Mouse (Mus musculus) G1E (cell line): ENCODE data around the gene Insrr. TPM values are rescaled to one million over a fixed set of nuclear protein-coding genes. Genes with fewer than 3 reads are reported as not detected.
A peak's percentile ranks its signal among the peaks of the same experiment; 100 is the strongest.

Source experiments
- ATAC-seq: 2 replicates; pipeline ENCODE4 v1.8.0; 2016; ENCODE audit warnings: mild to moderate bottlenecking; ENCODE audit not compliant: insufficient number of reproducible peaks, poor library complexity, low FRiP score, severe bottlenecking; ENCODE audit errors: extremely low read depth
- DNase-seq: peaks from one replicate; pipeline ENCODE4 v3.0.0; 2012; ENCODE audit warnings: low spot score
- H3K27me3 ChIP-seq: 2 replicates; pipeline ENCODE4 v1.6.1; 2012; ENCODE audit warnings: mild to moderate bottlenecking, low read length, inconsistent platforms; ENCODE audit not compliant: insufficient read depth
- H3K36me3 ChIP-seq: replicated peaks from 2 replicates; pipeline ENCODE3; 2012; ENCODE audit warnings: mild to moderate bottlenecking, inconsistent platforms
- H3K4me1 ChIP-seq: 2 replicates; pipeline ENCODE4 v1.6.1; 2012; ENCODE audit warnings: low read depth, low read length, inconsistent platforms, mixed read lengths; ENCODE audit not compliant: insufficient read depth
- H3K4me3 ChIP-seq: 2 replicates; pipeline ENCODE4 v1.5.1; 2012; ENCODE audit warnings: low read depth, mild to moderate bottlenecking, inconsistent platforms, low read length, moderate library complexity, mixed read lengths
- H3K9me3 ChIP-seq: replicated peaks from 2 replicates; pipeline ENCODE4 v1.6.1; 2012; ENCODE audit warnings: inconsistent platforms
- CTCF ChIP-seq: IDR thresholded peaks from 2 replicates; pipeline ENCODE4 v1.5.1; 2012; ENCODE audit warnings: low read depth, low read length, inconsistent platforms, mixed read lengths
- GATA1 ChIP-seq: IDR thresholded peaks from 2 replicates; pipeline ENCODE4 v1.6.1; 2012; ENCODE audit warnings: borderline replicate concordance, low read length, inconsistent platforms, mixed read lengths
- GATA2 ChIP-seq: IDR thresholded peaks from 2 replicates; pipeline ENCODE4 v1.6.1; 2012; ENCODE audit warnings: low read depth, low read length, inconsistent platforms, borderline replicate concordance
- POLR2AphosphoS5 ChIP-seq: IDR thresholded peaks from 2 replicates; pipeline ENCODE4 v1.6.1; 2012; ENCODE audit warnings: low read depth, low read length, inconsistent platforms; ENCODE audit not compliant: insufficient replicate concordance
- TAL1 ChIP-seq: conservative IDR thresholded peaks from 2 replicates; pipeline ENCODE4 v1.6.1; 2012; ENCODE audit warnings: low read depth, low read length, inconsistent platforms, mixed read lengths
- polyA plus RNA-seq: library from polyadenylated mRNA; stranded (reverse); fragments of >175 nt; gene quantifications from 2 replicates; pipeline ENCODE4 v1.2.3, GENCODE M21; 2012
- total RNA-seq, 2 experiments: library from RNA; stranded (forward) in 1 of 2; stranded (reverse) in 1 of 2; fragments of 200-1000 nt in 1 of 2; fragments of >200 nt in 1 of 2; fragmentation: Nextera tagmentation in 1 of 2; gene quantifications; 2 replicates each; pipeline ENCODE4 v1.2.3; 2014 to 2017

Gene Insrr
- total and polyA plus RNA-seq, 3 experiments = 0.05 TPM; not detected in 2

- H3K27me3 ChIP-seq = peaks cover 9% of the 10 kb centered on the region
- ATAC-seq (no peak), DNase-seq (no peak)
- TF ChIP-seq TAL1 (no peak), POLR2AphosphoS5 (no peak), CTCF (no peak), GATA2 (no peak), GATA1 (no peak)
- no peaks in the 10 kb centered on the region for H3K4me1 ChIP-seq
- H3K9me3 ChIP-seq = no peaks in the 10 kb centered on the region
- no peak overlapping the region for H3K4me3 ChIP-seq
- H3K36me3 ChIP-seq = no peaks in the 10 kb centered on the region
Measured at GRCm38 (mm10) chr3:87789248-87789647, 7.5 kb upstream of the Insrr start.

- ATAC-seq = no peak
- TF ChIP-seq POLR2AphosphoS5 = no peak
- TF ChIP-seq TAL1 = no peak
- no peak for TF ChIP-seq CTCF
- TF ChIP-seq GATA1 = no peak
- no peak for TF ChIP-seq GATA2
- H3K27me3 ChIP-seq = peaks cover 13% of the 10 kb centered on the region
Measured at GRCm38 (mm10) chr3:87789768-87790167, 7.0 kb upstream of the Insrr start.

GRCm38 (mm10) chr3:87794922-87795325, 1.8 kb upstream of the Insrr start, which contains the start of gene Ntrk1:
Gene Ntrk1 (minus strand): TSS chr3:87795162.
- H3K27me3 ChIP-seq = peaks cover 38% of the 10 kb centered on the region

More at GRCm38 (mm10) chr3:87789768-87790167, 7.0 kb upstream of the Insrr start:
- Histone ChIP-seq H3K36me3 (no peaks in the 10 kb centered on the region), H3K4me1 (no peaks in the 10 kb centered on the region), H3K9me3 (no peaks in the 10 kb centered on the region), H3K4me3 (no peak overlapping the region)
- no peak for DNase-seq

GRCm38 (mm10) chr3:87795336-87796277, 1.1 kb upstream of the Insrr start:
- ATAC-seq (no peak), DNase-seq (peak; percentile 23)
- TF ChIP-seq GATA1 (no peak), CTCF (no peak), TAL1 (no peak), GATA2 (no peak), POLR2AphosphoS5 (no peak)
- peaks cover 44% of the 10 kb centered on the region for H3K27me3 ChIP-seq
- H3K9me3 ChIP-seq = no peaks in the 10 kb centered on the region
- peaks cover 1% of the 10 kb centered on the region; the same call in 1 of the 2 replicates for H3K4me1 ChIP-seq
- no peak overlapping the region for H3K4me3 ChIP-seq
- no peaks in the 10 kb centered on the region for H3K36me3 ChIP-seq

More at GRCm38 (mm10) chr3:87794922-87795325, 1.8 kb upstream of the Insrr start, which contains the start of gene Ntrk1:
- Histone ChIP-seq H3K9me3 (no peaks in the 10 kb centered on the region), H3K36me3 (no peaks in the 10 kb centered on the region), H3K4me3 (no peak within 1 kb of the TSS), H3K4me1 (no peaks in the 10 kb centered on the region)
- ATAC-seq (no peak), DNase-seq (no peak)
- no peak for TF ChIP-seq CTCF
- no peak for TF ChIP-seq TAL1
- TF ChIP-seq GATA2 = no peak
- TF ChIP-seq GATA1 = no peak
- TF ChIP-seq POLR2AphosphoS5 = no peak

- H3K36me3 ChIP-seq = no peaks in the 10 kb centered on the region
- H3K4me3 ChIP-seq = no peak overlapping the region
- ATAC-seq (no peak), DNase-seq (no peak)
- no peak for TF ChIP-seq TAL1
- no peak for TF ChIP-seq GATA1
- TF ChIP-seq POLR2AphosphoS5 = no peak
- no peak for TF ChIP-seq CTCF
- no peak for TF ChIP-seq GATA2
- peaks cover 4% of the 10 kb centered on the region; the same call in 1 of the 2 replicates for H3K4me1 ChIP-seq
- H3K27me3 ChIP-seq = peaks cover 52% of the 10 kb centered on the region
- no peaks in the 10 kb centered on the region for H3K9me3 ChIP-seq
Measured at GRCm38 (mm10) chr3:87801681-87802080, 4.9 kb downstream of the Insrr start.

GRCm38 (mm10) chr3:87804038-87804677, 7.4 kb downstream of the Insrr start:
- TF ChIP-seq CTCF = no peak
- TF ChIP-seq GATA2 = no peak
- no peak for TF ChIP-seq TAL1
- TF ChIP-seq POLR2AphosphoS5 = no peak
- TF ChIP-seq GATA1 = no peak
- no peaks in the 10 kb centered on the region for H3K9me3 ChIP-seq
- no peak overlapping the region for H3K4me3 ChIP-seq
- no peak for DNase-seq
- peaks cover 38% of the 10 kb centered on the region for H3K27me3 ChIP-seq
- ATAC-seq = no peak
- peaks cover 4% of the 10 kb centered on the region; the same call in 1 of the 2 replicates for H3K4me1 ChIP-seq
- H3K36me3 ChIP-seq = no peaks in the 10 kb centered on the region
